ENCODE assay signal across 9 mouse cellular contexts in genomic region chr2:32776192-32776591, GRCm38 (mm10). TPM values are rescaled to one million over a fixed set of nuclear protein-coding genes. Genes with fewer than 3 reads are reported as not detected.
DNase-seq lines count a peak whose midpoint lies in the region; ATAC-seq lines count a peak whose summit lies in the region.
"Had no signal": no experiment of that assay in that cellular context is flagged by ENCODE, and none has a peak within 500 bp of the region (broad histone marks: within the 10 kb centered on the region; RNA-seq: fewer than 3 reads in every experiment).

No protein-coding gene starts in this region.

- no peaks in the 10 kb centered on the region for H3K9me3 ChIP-seq in limb, embryonic 15.5 days

- H3K4me2 ChIP-seq in limb, embryonic 15.5 days: peak overlapping the region; percentile 90

- peak overlapping the region; percentile 48; the same call in 1 of the 2 replicates for H3K9ac ChIP-seq in limb, embryonic 15.5 days

- no peaks in the 10 kb centered on the region for H3K36me3 ChIP-seq in limb, embryonic 15.5 days

- DNase-seq in embryo, embryonic 10 days (ENCODE audit: low spot score): peak; percentile 38
- DNase-seq in embryo, embryonic 11 days: no peak
- DNase-seq in thymus, postnatal 25 days: peak; percentile 23
- DNase-seq in thymus, adult 18-20 months: no peak
- no peak for DNase-seq in spleen, adult 18-20 months
- no peak for DNase-seq in adrenal gland, postnatal 25 days

- no peak overlapping the region for H3K27ac ChIP-seq in limb, embryonic 15.5 days

- 25% methylated on average over 22 of the region's 22 CpGs for WGBS in limb, embryonic 15.5 days

- no peak for ATAC-seq in limb, embryonic 15.5 days (ENCODE audit: insufficient number of reproducible peaks, low FRiP score, low TSS enrichment, low read depth)
- no peak for ATAC-seq in megakaryocyte-erythroid progenitor cell, adult 5-6 weeks (replicated peaks; ENCODE audit: low FRiP score, low TSS enrichment, poor library complexity, severe bottlenecking)

- no peaks in the 10 kb centered on the region for H3K27me3 ChIP-seq in limb, embryonic 15.5 days

- H3K4me3 ChIP-seq in limb, embryonic 15.5 days: peak overlapping the region; percentile 72

- peaks cover 20% of the 10 kb centered on the region for H3K4me1 ChIP-seq in limb, embryonic 15.5 days

RNA-seq across cellular contexts. Expression of gene Ptrh1, which starts 0.6 kb away (rescaled TPM):
- polyA plus RNA-seq in limb, embryonic 15.5 days (2015; fragmentation: Nextera tagmentation; extraction: Ambion mirVana): 6.6 and 7.2 TPM in 2 replicates
- 5.2 and 6.9 TPM in 2 replicates for total RNA-seq in megakaryocyte-erythroid progenitor cell, adult 5-6 weeks (2014; fragmentation: Nextera tagmentation)
- 0.46 and 3.9 TPM in 2 replicates for total RNA-seq in megakaryocyte-erythroid progenitor cell, adult 5-6 weeks (2017)
- 5.7 and 5.9 TPM in 2 replicates for total RNA-seq in adrenal gland, postnatal 25 days (2021)

RNA-seq across cellular contexts. Expression of gene Ttc16, which starts 0.8 kb away (rescaled TPM):
- 0.12 and 0.13 TPM in 2 replicates for polyA plus RNA-seq in limb, embryonic 15.5 days (2015; fragmentation: Nextera tagmentation; extraction: Ambion mirVana)
- total RNA-seq in megakaryocyte-erythroid progenitor cell, adult 5-6 weeks (2014; fragmentation: Nextera tagmentation): not detected in 2 replicates
- 1.6 TPM in 1 of 2 replicates, not detected in the other for total RNA-seq in megakaryocyte-erythroid progenitor cell, adult 5-6 weeks (2017)
- 0.15 and 0.24 TPM in 2 replicates for total RNA-seq in adrenal gland, postnatal 25 days (2021)

RNA-seq across cellular contexts. Expression of gene Cfap157, which starts 8.0 kb away (rescaled TPM):
- polyA plus RNA-seq in limb, embryonic 15.5 days (2015; fragmentation: Nextera tagmentation; extraction: Ambion mirVana): 0.37 and 1.0 TPM in 2 replicates
- total RNA-seq in megakaryocyte-erythroid progenitor cell, adult 5-6 weeks (2014; fragmentation: Nextera tagmentation): not detected in 2 replicates
- total RNA-seq in megakaryocyte-erythroid progenitor cell, adult 5-6 weeks (2017): not detected in 2 replicates
- not detected in 2 replicates for total RNA-seq in adrenal gland, postnatal 25 days (2021)

RNA-seq across cellular contexts. Expression of gene Tor2a, which starts 19.2 kb away (rescaled TPM):
- polyA plus RNA-seq in limb, embryonic 15.5 days (2015; fragmentation: Nextera tagmentation; extraction: Ambion mirVana): 68.5 and 71.7 TPM in 2 replicates
- total RNA-seq in megakaryocyte-erythroid progenitor cell, adult 5-6 weeks (2014; fragmentation: Nextera tagmentation): 29.8 and 30.9 TPM in 2 replicates
- 17.1 and 17.4 TPM in 2 replicates for total RNA-seq in megakaryocyte-erythroid progenitor cell, adult 5-6 weeks (2017)
- 24.7 and 30.8 TPM in 2 replicates for total RNA-seq in adrenal gland, postnatal 25 days (2021)

RNA-seq across cellular contexts. Expression of gene 6330409D20Rik, which starts 35.4 kb away (rescaled TPM):
- not detected in 2 replicates for polyA plus RNA-seq in limb, embryonic 15.5 days (2015; fragmentation: Nextera tagmentation; extraction: Ambion mirVana)
- not detected in 2 replicates for total RNA-seq in megakaryocyte-erythroid progenitor cell, adult 5-6 weeks (2014; fragmentation: Nextera tagmentation)
- total RNA-seq in megakaryocyte-erythroid progenitor cell, adult 5-6 weeks (2017): not detected in 2 replicates
- total RNA-seq in adrenal gland, postnatal 25 days (2021): not detected in 2 replicates
- polyA plus RNA-seq: gonadal fat pad, adult 2 months had no signal

Comparison
In these comparisons a context has a peak if more than half of its experiments do, and no peak if none do; other contexts are left out.
1. DNase-seq: peak in embryo, embryonic 10 days (single experiment) and thymus, postnatal 25 days (single experiment); none in embryo, embryonic 11 days (single experiment), thymus, adult 18-20 months (0 of 2), spleen, adult 18-20 months (0 of 2) and adrenal gland, postnatal 25 days (single experiment).